Mouse (Mus musculus) midbrain, embryonic 15.5 days (tissue): ENCODE measurements around the gene Crybg3. TPM values are rescaled to one million over a fixed set of nuclear protein-coding genes. Genes with fewer than 3 reads are reported as not detected.

ENCODE experiments used
- ATAC-seq: fragments of 200-750 bp; cut with Nextera tagmentation; replicated peaks from 2 replicates; pipeline ENCODE4 v1.8.0; 2017; ENCODE audit warnings: moderate TSS enrichment
- H3K27ac ChIP-seq: fragments of 300-500 bp; sonication (generic); 2 replicates; pipeline ENCODE4 v1.5.1; 2015; ENCODE audit warnings: mild to moderate bottlenecking, inconsistent platforms
- H3K27me3 ChIP-seq: fragments of 300-500 bp; sonication (generic); replicated peaks from 2 replicates; pipeline ENCODE4 v1.6.1; 2015; ENCODE audit warnings: inconsistent platforms
- H3K36me3 ChIP-seq: fragments of 300-500 bp; sonication (generic); replicated peaks from 2 replicates; pipeline ENCODE4 v1.6.1; 2015; ENCODE audit warnings: inconsistent platforms
- H3K4me1 ChIP-seq: fragments of 300-500 bp; sonication (generic); 2 replicates; pipeline ENCODE4 v1.6.1; 2015; ENCODE audit warnings: inconsistent platforms
- H3K4me2 ChIP-seq: fragments of 300-500 bp; sonication (generic); 2 replicates; pipeline ENCODE4 v1.6.1; 2015; ENCODE audit warnings: inconsistent platforms, mild to moderate bottlenecking, moderate library complexity
- H3K4me3 ChIP-seq: fragments of 300-500 bp; sonication (generic); 2 replicates; pipeline ENCODE4 v1.5.1; 2015; ENCODE audit warnings: mild to moderate bottlenecking, inconsistent platforms
- H3K9ac ChIP-seq: fragments of 300-500 bp; sonication (generic); 2 replicates; pipeline ENCODE4 v1.6.1; 2015; ENCODE audit warnings: mild to moderate bottlenecking, inconsistent platforms
- H3K9me3 ChIP-seq: fragments of 300-500 bp; sonication (generic); 2 replicates; pipeline ENCODE4 v1.6.1; 2016; ENCODE audit warnings: inconsistent platforms
- WGBS: fragments of 180-500 bp; shearing (Covaris S2); methylation state at CpG from one replicate; pipeline ENCODE4 v1.1.7; 2015; ENCODE audit warnings: mixed read lengths; 5-methylcytosine and 5-hydroxymethylcytosine counted together
- polyA plus RNA-seq: library from polyadenylated mRNA; unstranded; fragments of >200 nt; fragmentation: Nextera tagmentation; extraction: Ambion mirVana; gene quantifications from 2 replicates; pipeline ENCODE4 v1.2.1, GENCODE M21; 2015

Crybg3 gene
- polyA plus RNA-seq, 1 experiment from 2014 or later, result 3.0 TPM

DNA sequence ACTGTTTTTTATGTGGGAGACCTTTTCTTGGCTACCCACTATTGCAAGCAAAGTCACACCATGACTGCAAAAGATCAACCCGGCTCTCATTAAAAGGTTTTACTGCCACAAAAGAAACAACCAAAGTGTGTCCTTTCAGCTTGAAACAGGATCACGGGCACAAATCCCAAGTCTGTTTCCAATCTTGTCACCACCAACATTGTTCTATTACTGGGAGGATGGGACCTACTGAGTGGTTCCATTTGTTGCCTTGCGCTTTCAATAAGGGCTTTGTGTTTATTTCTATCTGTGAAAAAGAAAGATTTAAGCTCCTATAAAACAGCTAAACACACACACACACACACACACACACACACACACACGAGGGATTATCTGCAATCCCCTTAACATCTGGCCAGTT is 1.8 kb downstream of the Crybg3 start:
- no peak overlapping the region for H3K4me2 ChIP-seq

DNA sequence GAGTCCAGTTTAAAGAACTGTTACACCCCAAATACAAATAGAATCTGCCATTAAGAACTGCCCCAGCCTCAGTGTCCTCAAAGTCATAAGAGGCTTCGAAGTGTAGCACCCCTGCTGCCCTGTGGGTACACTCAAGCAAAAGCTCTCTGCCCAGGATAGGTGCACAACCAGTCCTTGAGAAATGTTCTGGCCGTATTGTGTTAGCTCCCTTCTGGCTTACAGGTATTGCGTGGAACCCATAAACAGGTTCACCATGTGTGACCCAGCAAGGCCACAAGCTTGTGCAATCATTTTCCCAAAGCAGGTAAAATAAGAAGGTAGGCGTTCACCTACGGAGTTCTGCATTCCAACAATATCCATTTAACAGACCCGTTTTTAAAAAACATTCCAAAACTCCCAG is 3.5 kb downstream of the Crybg3 start:
- WGBS, result 97% methylated on average over 6 of the region's 6 CpGs
- no peak overlapping the region for H3K4me3 ChIP-seq
- H3K4me2 ChIP-seq, result no peak overlapping the region
- no peaks in the 10 kb centered on the region for H3K36me3 ChIP-seq
- H3K27ac ChIP-seq, result no peak overlapping the region
- H3K27me3 ChIP-seq, result peaks cover 4% of the 10 kb centered on the region; the same call in 1 of the 2 replicates
- peaks cover 6% of the 10 kb centered on the region; the same call in 1 of the 2 replicates for H3K4me1 ChIP-seq
- H3K9ac ChIP-seq, result no peak overlapping the region
- no peak for ATAC-seq
- H3K9me3 ChIP-seq, result no peaks in the 10 kb centered on the region

More for the DNA sequence above, 1.8 kb downstream of the Crybg3 start:
- peaks cover 4% of the 10 kb centered on the region; the same call in 1 of the 2 replicates for H3K27me3 ChIP-seq
- H3K36me3 ChIP-seq, result no peaks in the 10 kb centered on the region
- H3K4me3 ChIP-seq, result no peak overlapping the region
- WGBS, result 10% methylated on average over 4 of the region's 4 CpGs
- no peaks in the 10 kb centered on the region for H3K9me3 ChIP-seq
- H3K27ac ChIP-seq, result no peak overlapping the region
- peaks cover 8% of the 10 kb centered on the region; the same call in 1 of the 2 replicates for H3K4me1 ChIP-seq
- no peak for ATAC-seq
- no peak overlapping the region for H3K9ac ChIP-seq

GRCm38 (mm10) chr16:59594714-59595113 is 6.1 kb downstream of the Crybg3 start:
- no peaks in the 10 kb centered on the region for H3K4me1 ChIP-seq
- H3K4me3 ChIP-seq, result no peak overlapping the region
- H3K4me2 ChIP-seq, result no peak overlapping the region
- no peaks in the 10 kb centered on the region for H3K36me3 ChIP-seq
- 83% methylated on average over 3 of the region's 3 CpGs for WGBS
- no peak overlapping the region for H3K27ac ChIP-seq
- no peak overlapping the region for H3K9ac ChIP-seq
- H3K27me3 ChIP-seq, result no peaks in the 10 kb centered on the region
- no peak for ATAC-seq
- H3K9me3 ChIP-seq, result no peaks in the 10 kb centered on the region

- Histone ChIP-seq H3K36me3 (no peaks in the 10 kb centered on the region), H3K4me1 (no peaks in the 10 kb centered on the region), H3K9me3 (no peaks in the 10 kb centered on the region), H3K27me3 (no peaks in the 10 kb centered on the region), H3K9ac (no peak overlapping the region), H3K4me3 (no peak overlapping the region), H3K4me2 (no peak overlapping the region), H3K27ac (no peak overlapping the region)
- no peak for ATAC-seq
- WGBS, result 82% methylated on average over 6 of the region's 6 CpGs
Observed at GRCm38 (mm10) chr16:59590790-59591189, 10.0 kb downstream of the Crybg3 start.

DNA sequence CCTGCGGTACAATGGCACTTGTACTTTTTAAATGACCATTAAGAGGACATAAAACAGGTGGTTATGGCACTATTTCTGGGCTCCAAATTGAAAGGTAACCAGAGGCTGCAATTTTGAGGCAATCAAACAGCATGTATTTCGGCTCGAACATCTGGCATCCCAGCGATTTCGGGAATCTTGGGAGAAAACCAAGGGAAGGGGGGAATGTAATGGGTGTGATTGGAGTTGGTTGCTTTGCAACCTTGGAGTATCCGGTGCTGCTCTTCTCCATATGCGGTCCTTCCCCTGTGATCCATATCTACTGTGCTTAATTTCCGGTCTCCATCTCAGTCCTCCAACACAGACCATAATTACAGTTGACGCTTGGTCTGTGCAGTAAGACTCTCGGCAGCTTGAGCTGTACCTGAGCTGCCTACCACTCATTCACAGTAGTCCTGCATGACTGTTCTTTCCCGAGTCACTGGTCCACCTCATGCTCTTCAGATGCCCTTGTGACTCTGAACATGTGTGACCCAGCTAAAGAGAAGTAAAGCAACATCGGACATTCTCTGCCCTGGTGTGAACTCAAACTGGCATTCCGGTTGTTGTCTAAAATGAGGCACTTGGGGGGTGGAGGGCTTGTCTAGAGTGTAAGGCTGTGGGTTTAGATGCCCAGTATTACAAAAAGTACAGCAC is 12.3 kb downstream of the Crybg3 start:
- H3K27ac ChIP-seq, result no peak overlapping the region
- no peaks in the 10 kb centered on the region for H3K4me1 ChIP-seq
- no peak overlapping the region for H3K9ac ChIP-seq
- ATAC-seq, result no peak
- H3K36me3 ChIP-seq, result no peaks in the 10 kb centered on the region
- H3K4me3 ChIP-seq, result no peak overlapping the region
- no peaks in the 10 kb centered on the region for H3K9me3 ChIP-seq
- 93% methylated on average over 13 of the region's 13 CpGs for WGBS
- H3K27me3 ChIP-seq, result no peaks in the 10 kb centered on the region
- H3K4me2 ChIP-seq, result no peak overlapping the region

- H3K27ac ChIP-seq, result no peak overlapping the region
- H3K4me3 ChIP-seq, result no peak overlapping the region
- no peak overlapping the region for H3K9ac ChIP-seq
- WGBS, result 92% methylated on average over 10 of the region's 10 CpGs
- H3K4me2 ChIP-seq, result no peak overlapping the region
- H3K4me1 ChIP-seq, result no peaks in the 10 kb centered on the region
- H3K36me3 ChIP-seq, result no peaks in the 10 kb centered on the region
- H3K9me3 ChIP-seq, result no peaks in the 10 kb centered on the region
- H3K27me3 ChIP-seq, result no peaks in the 10 kb centered on the region
- no peak for ATAC-seq
Observed at GRCm38 (mm10) chr16:59587816-59588215, 13.0 kb downstream of the Crybg3 start.

DNA sequence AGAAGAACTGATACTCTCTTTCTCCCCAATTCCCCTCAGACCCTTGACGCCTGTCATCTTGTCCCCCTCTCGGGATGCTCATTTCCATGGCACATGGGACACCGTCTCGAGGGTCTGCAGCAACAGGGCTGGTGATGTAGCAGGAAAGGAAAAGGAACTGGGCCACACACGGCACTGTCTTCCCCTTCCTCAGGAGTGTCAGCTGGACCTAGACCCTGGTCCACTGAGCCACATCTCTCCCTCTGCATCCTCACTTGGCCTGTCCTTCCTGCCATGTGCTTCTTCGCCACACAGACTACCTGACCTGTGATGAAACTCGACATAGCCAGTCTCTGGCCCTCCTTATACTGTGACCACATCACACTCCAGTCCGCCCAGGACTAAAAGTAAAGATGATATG is 13.9 kb downstream of the Crybg3 start:
- H3K4me3 ChIP-seq, result no peak overlapping the region
- no peaks in the 10 kb centered on the region for H3K36me3 ChIP-seq
- H3K9ac ChIP-seq, result no peak overlapping the region
- H3K4me1 ChIP-seq, result no peaks in the 10 kb centered on the region
- no peak overlapping the region for H3K27ac ChIP-seq
- H3K9me3 ChIP-seq, result no peaks in the 10 kb centered on the region
- WGBS, result 90% methylated on average over 8 of the region's 8 CpGs
- no peaks in the 10 kb centered on the region for H3K27me3 ChIP-seq
- no peak for ATAC-seq
- no peak overlapping the region for H3K4me2 ChIP-seq

GRCm38 (mm10) chr16:59586276-59586675 is 14.5 kb downstream of the Crybg3 start:
- Histone ChIP-seq H3K4me3 (no peak overlapping the region), H3K9me3 (no peaks in the 10 kb centered on the region), H3K27me3 (no peaks in the 10 kb centered on the region), H3K4me2 (no peak overlapping the region), H3K36me3 (no peaks in the 10 kb centered on the region), H3K9ac (no peak overlapping the region), H3K27ac (no peak overlapping the region), H3K4me1 (no peaks in the 10 kb centered on the region)
- WGBS, result 64% methylated on average over 6 of the region's 6 CpGs
- no peak for ATAC-seq

DNA sequence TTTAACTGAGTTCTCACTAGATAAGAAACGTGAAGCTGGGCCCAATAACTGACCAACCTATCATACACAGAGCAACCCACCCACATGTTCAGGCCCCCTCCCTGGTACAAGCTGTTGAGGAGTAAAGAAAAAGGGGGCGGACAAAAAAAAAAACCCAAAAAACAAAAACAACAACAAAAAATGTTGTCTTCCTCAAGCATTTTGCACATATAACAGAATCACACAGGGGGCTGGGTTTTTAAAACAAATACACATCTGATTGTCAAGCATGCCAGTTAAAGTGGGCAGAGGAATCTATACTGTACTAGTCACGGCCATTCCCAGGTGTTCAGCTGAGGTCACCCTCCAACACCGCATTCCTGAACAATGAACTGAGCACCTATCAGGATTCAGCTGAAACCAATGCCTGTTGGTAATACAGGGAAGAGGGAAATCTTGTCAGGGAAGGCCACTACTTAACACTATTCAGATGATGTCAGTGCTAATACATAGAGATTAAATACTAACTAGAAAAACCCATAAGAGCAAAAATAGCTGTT is 15.0 kb downstream of the Crybg3 start:
- no peak overlapping the region for H3K4me3 ChIP-seq
- no peaks in the 10 kb centered on the region for H3K9me3 ChIP-seq
- H3K36me3 ChIP-seq, result no peaks in the 10 kb centered on the region
- no peak overlapping the region for H3K4me2 ChIP-seq
- H3K27me3 ChIP-seq, result no peaks in the 10 kb centered on the region
- no peak overlapping the region for H3K9ac ChIP-seq
- 88% methylated on average over 4 of the region's 4 CpGs for WGBS
- ATAC-seq, result no peak
- H3K4me1 ChIP-seq, result no peaks in the 10 kb centered on the region
- H3K27ac ChIP-seq, result no peak overlapping the region

DNA sequence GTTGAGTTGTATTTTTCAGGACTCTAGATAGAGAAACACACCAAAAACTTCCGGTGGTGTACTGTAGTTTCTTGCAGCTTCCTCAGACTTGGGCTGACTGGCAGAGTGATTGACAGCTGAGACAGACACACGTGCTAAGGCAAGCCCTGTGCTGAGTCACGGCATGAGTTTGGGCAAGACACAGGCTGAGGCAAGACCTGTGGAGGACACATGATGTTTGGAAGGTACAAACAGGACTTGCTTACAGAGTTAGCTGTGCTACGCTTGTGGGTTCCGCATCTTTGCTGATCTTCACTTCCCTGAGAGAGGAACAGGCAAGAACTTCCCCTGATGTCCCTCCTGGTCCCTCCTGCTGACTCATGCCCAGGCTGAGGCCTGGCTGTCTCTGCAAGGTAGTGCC is 17.3 kb downstream of the Crybg3 start:
- Histone ChIP-seq H3K9me3 (no peaks in the 10 kb centered on the region), H3K4me2 (no peak overlapping the region), H3K9ac (no peak overlapping the region), H3K27me3 (no peaks in the 10 kb centered on the region), H3K4me1 (no peaks in the 10 kb centered on the region), H3K4me3 (no peak overlapping the region), H3K36me3 (no peaks in the 10 kb centered on the region), H3K27ac (no peak overlapping the region)
- 85% methylated on average over 5 of the region's 5 CpGs for WGBS
- no peak for ATAC-seq

DNA sequence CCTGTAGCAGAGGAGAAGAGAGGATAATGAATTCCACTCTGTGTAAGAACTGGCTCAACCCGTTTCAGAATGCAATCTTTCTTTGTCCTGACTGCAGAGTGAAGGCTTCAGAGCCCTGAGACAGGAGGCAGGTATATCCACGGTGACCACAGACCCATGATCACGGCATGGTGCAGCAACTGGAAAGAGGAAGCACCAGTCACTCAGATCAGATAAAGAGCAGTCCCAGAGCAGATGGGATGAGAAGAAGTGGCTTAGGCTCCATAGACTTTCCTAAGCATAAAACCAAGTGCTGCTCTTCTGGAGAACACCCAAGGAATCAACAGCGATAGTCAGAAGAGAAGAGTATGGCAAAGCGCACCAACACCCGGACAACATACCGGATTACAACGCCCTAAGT is 21.5 kb downstream of the Crybg3 start:
- Histone ChIP-seq H3K4me1 (no peaks in the 10 kb centered on the region), H3K4me2 (no peak overlapping the region), H3K36me3 (no peaks in the 10 kb centered on the region), H3K27ac (no peak overlapping the region), H3K9me3 (no peaks in the 10 kb centered on the region), H3K4me3 (no peak overlapping the region), H3K27me3 (no peaks in the 10 kb centered on the region), H3K9ac (no peak overlapping the region)
- 87% methylated on average over 8 of the region's 8 CpGs for WGBS
- no peak for ATAC-seq

DNA sequence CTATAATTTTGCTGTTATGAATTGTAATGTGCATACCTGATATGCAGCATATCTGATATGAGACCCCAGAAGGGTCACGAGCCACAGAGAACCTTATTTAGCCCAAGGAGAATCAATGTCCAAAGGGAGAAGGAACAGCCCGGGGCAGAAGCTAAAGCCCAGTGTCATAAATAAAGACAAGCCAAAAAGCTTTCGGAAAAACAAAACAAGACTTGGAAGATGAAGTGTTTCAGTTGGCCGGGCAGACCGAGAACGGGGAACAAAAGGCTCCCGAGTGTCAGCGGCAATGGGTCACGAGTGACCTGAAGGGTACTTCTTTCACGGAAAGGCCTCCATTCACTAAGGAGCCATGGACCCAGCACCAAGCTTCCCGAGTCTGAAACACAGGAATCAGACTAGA is 26.8 kb downstream of the Crybg3 start:
- WGBS, result 69% methylated on average over 11 of the region's 11 CpGs
- H3K36me3 ChIP-seq, result no peaks in the 10 kb centered on the region

GRCm38 (mm10) chr16:59572685-59573084 is 28.1 kb downstream of the Crybg3 start:
- H3K9me3 ChIP-seq, result no peaks in the 10 kb centered on the region
- no peak overlapping the region for H3K27ac ChIP-seq
- no peak for ATAC-seq
- no peak overlapping the region for H3K9ac ChIP-seq
- H3K4me3 ChIP-seq, result no peak overlapping the region
- WGBS, result 93% methylated on average over 3 of the region's 3 CpGs
- no peaks in the 10 kb centered on the region for H3K36me3 ChIP-seq
- no peaks in the 10 kb centered on the region for H3K27me3 ChIP-seq
- no peaks in the 10 kb centered on the region for H3K4me1 ChIP-seq
- no peak overlapping the region for H3K4me2 ChIP-seq

More for the DNA sequence above, 26.8 kb downstream of the Crybg3 start:
- Histone ChIP-seq H3K4me1 (no peaks in the 10 kb centered on the region), H3K4me2 (no peak overlapping the region), H3K4me3 (no peak overlapping the region), H3K9ac (no peak overlapping the region), H3K27ac (no peak overlapping the region), H3K27me3 (no peaks in the 10 kb centered on the region), H3K9me3 (no peaks in the 10 kb centered on the region)
- ATAC-seq, result no peak
